Mouse (Mus musculus) spleen, postnatal 36 days (tissue): ENCODE measurements around the gene Chst5.
A peak's percentile ranks its signal among the peaks of the same experiment; 100 is the strongest.
"Not testable (repeated sequence)": the region's sequence is repeated elsewhere in the genome, so short reads cannot be mapped to it uniquely, and the experiment has no call there.

Experiments
- DNase-seq, 2 experiments: peaks; one replicate each; pipeline ENCODE4 v3.0.0; 2022; ENCODE audit warnings: low spot score in 2 of 2, mixed read lengths in 1 of 2

Chst5 gene

GRCm38 (mm10) chr8:111875758-111876157 lies 34.5 kb downstream of the Chst5 start:
- no peak for DNase-seq

DNA sequence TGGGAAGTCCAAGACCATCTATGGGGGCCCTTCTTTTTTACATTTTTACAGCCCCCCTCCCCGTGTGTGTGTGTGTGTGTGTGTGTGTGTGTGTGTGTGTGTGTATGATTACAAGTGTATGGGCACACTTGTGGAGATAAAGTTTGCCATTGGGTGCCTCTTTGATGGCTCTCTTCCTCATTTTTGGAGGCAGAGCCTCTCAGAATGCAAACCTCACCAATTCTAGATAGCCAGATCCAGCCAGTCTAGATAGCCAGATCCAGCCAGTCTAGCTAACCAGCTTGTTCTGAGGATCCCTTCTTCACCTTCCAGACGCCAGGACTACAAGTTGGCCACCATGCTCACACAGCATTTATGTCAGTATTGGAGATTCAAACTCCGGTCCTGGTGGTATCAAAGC lies 39.0 kb downstream of the Chst5 start:
- no peak for DNase-seq

GRCm38 (mm10) chr8:111870379-111870778 lies 39.9 kb downstream of the Chst5 start:
- DNase-seq, result no peak

- DNase-seq, result no peak
Measured at GRCm38 (mm10) chr8:111868664-111869063, 41.6 kb downstream of the Chst5 start.

- DNase-seq, result no peak
Measured at GRCm38 (mm10) chr8:111865857-111866256, 44.4 kb downstream of the Chst5 start.

DNA sequence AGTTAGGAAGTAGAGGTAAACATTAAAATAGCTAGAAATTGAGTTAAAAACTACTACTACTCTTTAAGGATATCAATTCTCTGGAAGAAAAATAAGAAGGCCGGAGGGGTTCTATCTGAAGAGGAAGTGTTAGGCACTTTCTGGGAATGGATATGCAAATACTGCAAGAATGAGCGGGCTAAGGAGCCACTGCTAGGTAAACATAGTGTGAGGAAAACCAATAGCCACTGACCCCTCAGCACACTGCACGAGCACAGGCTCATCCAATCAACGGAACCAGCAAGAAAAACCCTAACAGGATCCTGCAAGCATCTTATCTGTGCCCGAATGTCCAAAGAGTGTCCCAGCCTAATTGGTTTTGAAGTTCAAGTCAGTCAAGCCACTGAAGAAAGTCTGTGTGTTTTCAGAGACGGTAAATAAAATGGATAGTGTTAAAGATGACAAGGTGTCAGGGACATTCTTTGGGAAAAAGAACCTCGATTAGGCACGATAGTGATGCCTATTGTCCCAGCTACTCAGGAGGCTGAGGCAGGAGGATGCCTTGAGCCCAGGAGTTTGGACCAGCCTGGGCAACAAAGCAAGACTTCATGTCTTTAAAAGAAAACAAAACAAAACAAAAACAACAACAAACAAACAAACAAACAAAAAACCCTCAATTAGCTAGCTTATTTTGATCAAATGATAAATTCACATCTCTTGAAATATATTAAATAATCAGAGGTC lies 45.0 kb downstream of the Chst5 start:
- DNase-seq, result no peak

DNA sequence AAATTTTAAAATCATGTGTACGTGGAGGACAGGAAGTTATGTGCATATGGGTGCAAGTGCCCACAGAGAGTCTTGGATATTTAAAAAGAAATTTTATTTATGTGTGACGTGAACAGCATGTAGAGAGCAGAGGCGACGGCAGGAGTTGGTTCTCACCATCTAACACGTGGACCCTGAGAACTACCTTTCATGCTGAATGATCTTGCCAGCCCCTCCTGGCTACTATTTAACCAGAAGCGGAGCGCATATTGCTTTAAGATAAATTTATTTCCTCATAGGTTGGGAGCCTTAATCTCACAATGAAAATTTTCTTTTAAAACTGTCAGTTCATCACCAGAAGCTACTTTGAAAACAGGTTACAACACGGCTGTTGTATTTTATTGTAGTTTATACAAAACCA lies 45.6 kb downstream of the Chst5 start:
- DNase-seq, result no peak

GRCm38 (mm10) chr8:111863280-111863679 lies 47.0 kb downstream of the Chst5 start:
- DNase-seq, result no peak

GRCm38 (mm10) chr8:111855977-111856376 lies 54.3 kb downstream of the Chst5 start:
- DNase-seq, result no peak

- DNase-seq, result peak; percentile 97
Measured at GRCm38 (mm10) chr8:111853861-111854501, 56.3 kb downstream of the Chst5 start, which contains the start of gene Cfdp1. TSS of gene Cfdp1 (minus strand) at chr8:111854291.

- not testable (repeated sequence) for DNase-seq
Measured at GRCm38 (mm10) chr8:111853219-111853618, 57.0 kb downstream of the Chst5 start.

GRCm38 (mm10) chr8:111846746-111847145 lies 63.5 kb downstream of the Chst5 start:
- DNase-seq, result no peak
